Mouse (Mus musculus): ENCODE measurements around the gene Fchsd2.

DNA sequence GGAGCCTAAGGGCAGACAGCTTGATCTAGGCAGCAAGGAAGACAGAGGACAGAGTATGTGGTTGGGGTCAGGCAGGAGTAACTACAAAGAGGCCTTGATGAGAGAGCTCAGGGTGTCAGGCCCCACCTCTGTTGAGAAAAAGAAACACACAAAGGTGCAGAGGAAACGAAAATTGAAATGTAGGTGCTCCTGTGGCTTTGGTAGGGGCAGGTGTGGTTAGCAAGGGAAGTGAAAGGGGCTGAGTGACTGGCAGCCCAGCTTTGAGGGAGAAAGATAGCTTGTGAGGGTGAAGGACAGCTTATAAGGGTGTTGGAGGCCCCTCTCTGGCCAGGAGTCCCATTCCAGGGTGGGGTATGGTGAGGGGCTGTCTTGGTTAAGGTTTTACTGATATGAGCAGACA is 2.1 kb downstream of the Fchsd2 start:
- TF ChIP-seq CTCF (IDR thresholded peaks at IDR 0.05; ENCODE audit: extremely low read depth, insufficient read depth, insufficient read length, insufficient replicate concordance), result no peak
- TF ChIP-seq POLR2A (IDR thresholded peaks at IDR 0.05; ENCODE audit: low read depth, low read length), result no peak
